ENCODE assay signal across 30 mouse cellular contexts in the genomic region with DNA sequence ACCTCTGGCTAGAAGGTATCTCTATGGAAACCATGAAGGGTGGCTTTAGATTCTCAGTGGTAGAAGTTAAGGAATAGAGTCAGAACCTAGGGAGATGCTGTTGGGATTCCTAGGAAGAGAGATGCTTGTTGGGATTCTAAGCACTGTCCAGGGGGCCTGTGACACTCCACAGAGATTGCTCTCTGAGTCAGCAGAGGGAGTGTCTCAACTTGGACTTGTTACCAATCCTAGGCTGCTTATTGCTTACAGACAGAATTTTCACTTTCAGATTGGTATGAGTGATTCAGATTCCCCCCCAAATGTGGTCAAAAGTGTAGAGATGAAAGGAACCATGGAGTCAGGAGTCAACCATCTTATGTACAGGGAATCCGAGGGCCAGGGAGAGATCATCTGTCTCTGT. TPM values are rescaled to one million over a fixed set of nuclear protein-coding genes. Genes with fewer than 3 reads are reported as not detected.
"Had no signal": no experiment of that assay in that cellular context is flagged by ENCODE, and none has a peak within 500 bp of the region (broad histone marks: within the 10 kb centered on the region; RNA-seq: fewer than 3 reads in every experiment).

No protein-coding gene starts in this region.

- H3K36me3 ChIP-seq: heart, embryonic 10.5 days; heart, embryonic 12.5 days; hindbrain, embryonic 13.5 days; hindbrain, embryonic 15.5 days; limb, embryonic 10.5 days; limb, embryonic 12.5 days; liver, embryonic 13.5 days had no signal

- H3K9me3 ChIP-seq: heart, embryonic 10.5 days; heart, embryonic 12.5 days; hindbrain, embryonic 13.5 days; hindbrain, embryonic 15.5 days; limb, embryonic 10.5 days; limb, embryonic 12.5 days; liver, embryonic 13.5 days had no signal

- ATAC-seq: hindbrain, postnatal 0 days; intestine, embryonic 16.5 days had no signal

- DNase-seq: gastrocnemius, postnatal 14 days; gastrocnemius, postnatal 36 days; heart, adult 18-20 months; heart, postnatal 10 days; heart, postnatal 36 days; kidney, adult 11 months; kidney, adult 8-10 months; kidney, postnatal 10 days; kidney, postnatal 25 days; kidney, postnatal 4 days; liver; liver, embryonic 13.5 days had no signal

- H3K27ac ChIP-seq: heart, embryonic 10.5 days; hindbrain, embryonic 13.5 days; hindbrain, embryonic 15.5 days; hindbrain, postnatal 0 days; layer of hippocampus, adult 2 months; left cerebral cortex, adult 2 months; limb, embryonic 10.5 days; limb, embryonic 12.5 days; liver, embryonic 13.5 days had no signal

- H3K9ac ChIP-seq: heart, embryonic 12.5 days; hindbrain, embryonic 13.5 days; hindbrain, embryonic 15.5 days; limb, embryonic 12.5 days; liver, embryonic 13.5 days had no signal

- H3K4me3 ChIP-seq: heart, embryonic 10.5 days; heart, embryonic 12.5 days; hindbrain, embryonic 13.5 days; hindbrain, embryonic 15.5 days; layer of hippocampus, adult 2 months; left cerebral cortex, adult 2 months; limb, embryonic 10.5 days; limb, embryonic 12.5 days; liver, embryonic 13.5 days had no signal

- H3K4me2 ChIP-seq: heart, embryonic 12.5 days; hindbrain, embryonic 13.5 days; hindbrain, embryonic 15.5 days; limb, embryonic 12.5 days; liver, embryonic 11.5 days; liver, embryonic 13.5 days had no signal

- H3K27me3 ChIP-seq: heart, embryonic 12.5 days; hindbrain, embryonic 13.5 days; hindbrain, embryonic 15.5 days; limb, embryonic 12.5 days; liver, embryonic 13.5 days had no signal

- H3K4me1 ChIP-seq: heart, embryonic 10.5 days; heart, embryonic 12.5 days; hindbrain, embryonic 13.5 days; hindbrain, embryonic 15.5 days; limb, embryonic 10.5 days; limb, embryonic 12.5 days; liver, embryonic 13.5 days had no signal

RNA-seq across cellular contexts. Expression of a gene that starts 2.7 kb away (rescaled TPM):
- polyA plus RNA-seq: heart, embryonic 12.5 days; heart, embryonic 14.5 days; hindbrain, embryonic 11.5 days; hindbrain, embryonic 13.5 days; hindbrain, embryonic 15.5 days; hindbrain, postnatal 0 days; intestine, embryonic 14.5 days; intestine, embryonic 16.5 days; kidney, embryonic 14.5 days; kidney, embryonic 16.5 days; limb, embryonic 10.5 days; limb, embryonic 12.5 days; limb, embryonic 14.5 days; liver, embryonic 11.5 days; liver, embryonic 13.5 days had no signal

RNA-seq across cellular contexts. Expression of a gene that starts 13.6 kb away (rescaled TPM):
- polyA plus RNA-seq: heart, embryonic 10.5 days; heart, embryonic 12.5 days; heart, embryonic 16.5 days; hindbrain, embryonic 11.5 days; hindbrain, embryonic 13.5 days; hindbrain, embryonic 15.5 days; hindbrain, postnatal 0 days; intestine, embryonic 14.5 days; kidney, embryonic 16.5 days; limb, embryonic 10.5 days; limb, embryonic 12.5 days; limb, embryonic 14.5 days; liver, embryonic 11.5 days; liver, embryonic 13.5 days had no signal

RNA-seq across cellular contexts. Expression of a gene that starts 24.7 kb away (rescaled TPM):
- polyA plus RNA-seq: heart, embryonic 12.5 days; heart, embryonic 14.5 days; heart, embryonic 16.5 days; hindbrain, embryonic 11.5 days; hindbrain, embryonic 13.5 days; hindbrain, postnatal 0 days; intestine, embryonic 14.5 days; intestine, embryonic 16.5 days; kidney, embryonic 14.5 days; kidney, embryonic 16.5 days; limb, embryonic 10.5 days; limb, embryonic 12.5 days; limb, embryonic 14.5 days; liver, embryonic 11.5 days; liver, embryonic 13.5 days had no signal

RNA-seq across cellular contexts. Expression of a gene that starts 55.4 kb away (rescaled TPM):
- polyA plus RNA-seq: heart, embryonic 10.5 days; heart, embryonic 12.5 days; heart, embryonic 14.5 days; heart, embryonic 16.5 days; hindbrain, embryonic 11.5 days; hindbrain, embryonic 13.5 days; hindbrain, embryonic 15.5 days; hindbrain, postnatal 0 days; intestine, embryonic 14.5 days; intestine, embryonic 16.5 days; kidney, embryonic 14.5 days; kidney, embryonic 16.5 days; limb, embryonic 10.5 days; limb, embryonic 12.5 days; limb, embryonic 14.5 days; liver, embryonic 11.5 days; liver, embryonic 13.5 days had no signal

RNA-seq across cellular contexts. Expression of a gene that starts 57.7 kb away (rescaled TPM):
- polyA plus RNA-seq: heart, embryonic 10.5 days; heart, embryonic 12.5 days; heart, embryonic 14.5 days; heart, embryonic 16.5 days; hindbrain, embryonic 11.5 days; hindbrain, embryonic 13.5 days; hindbrain, embryonic 15.5 days; hindbrain, postnatal 0 days; intestine, embryonic 14.5 days; intestine, embryonic 16.5 days; kidney, embryonic 14.5 days; kidney, embryonic 16.5 days; limb, embryonic 10.5 days; limb, embryonic 12.5 days; limb, embryonic 14.5 days; liver, embryonic 11.5 days; liver, embryonic 13.5 days had no signal
